Mouse (Mus musculus): ENCODE measurements around the gene B4galnt1.

- TF ChIP-seq POLR2A (IDR thresholded peaks at IDR 0.05; ENCODE audit: extremely low read depth, insufficient read depth, low read length) (no peak), CTCF (IDR thresholded peaks at IDR 0.05; ENCODE audit: extremely low read depth, insufficient read depth, low read length) (no peak)
Measured at GRCm38 (mm10) chr10:127138328-127139141, 26.5 kb upstream of the B4galnt1 start.

All from cortical plate, adult 2 months (tissue).